Mouse (Mus musculus): Measurements from ENCODE around the gene Tut4. TPM values are rescaled to one million over a fixed set of nuclear protein-coding genes. Genes with fewer than 3 reads are reported as not detected.

The Tut4 gene
- polyA plus RNA-seq, 1 experiment, result 5.2 TPM

GRCm38 (mm10) chr4:108431561-108431936 is 27.7 kb upstream of the Tut4 start:
- Histone ChIP-seq H3K79me2 (ENCODE audit: control insufficient read depth, insufficient read depth) (no peaks in the 10 kb centered on the region), H3K79me3 (ENCODE audit: low read depth) (no peaks in the 10 kb centered on the region), H3K36me3 (ENCODE audit: control insufficient read depth, insufficient read depth) (no peaks in the 10 kb centered on the region), H3K4me3 (ENCODE audit: insufficient read depth, poor library complexity, severe bottlenecking) (no peak overlapping the region), H3ac (ENCODE audit: control insufficient read depth, insufficient read length, low read depth) (no peak overlapping the region), H3K27me3 (ENCODE audit: control insufficient read depth, insufficient read depth, insufficient read length) (peaks cover 10% of the 10 kb centered on the region)
- TF ChIP-seq CEBPB (IDR thresholded peaks at IDR 0.05; ENCODE audit: low read depth) (no peak), FOSL1 (IDR thresholded peaks at IDR 0.05; ENCODE audit: insufficient read depth, low read length, poor library complexity, severe bottlenecking) (no peak), CTCF (IDR thresholded peaks at IDR 0.05; ENCODE audit: control insufficient read depth, insufficient read depth, insufficient read length) (no peak), USF1 (IDR thresholded peaks at IDR 0.05; ENCODE audit: low read depth) (no peak), MAX (IDR thresholded peaks at IDR 0.05) (no peak), MYOD1 (IDR thresholded peaks at IDR 0.05; ENCODE audit: control insufficient read depth, insufficient read length, low read depth) (no peak), MYOG (IDR thresholded peaks at IDR 0.05; ENCODE audit: control insufficient read depth, extremely low read depth, insufficient read length) (no peak)

- TF ChIP-seq MYOD1 (IDR thresholded peaks at IDR 0.05; ENCODE audit: control insufficient read depth, insufficient read length, low read depth) (no peak), USF1 (IDR thresholded peaks at IDR 0.05; ENCODE audit: low read depth) (no peak), CTCF (IDR thresholded peaks at IDR 0.05; ENCODE audit: control insufficient read depth, insufficient read depth, insufficient read length) (no peak), FOSL1 (IDR thresholded peaks at IDR 0.05; ENCODE audit: insufficient read depth, low read length, poor library complexity, severe bottlenecking) (no peak), MYOG (IDR thresholded peaks at IDR 0.05; ENCODE audit: control insufficient read depth, extremely low read depth, insufficient read length) (no peak), CEBPB (IDR thresholded peaks at IDR 0.05; ENCODE audit: low read depth) (no peak), MAX (IDR thresholded peaks at IDR 0.05) (no peak)
- Histone ChIP-seq H3K4me3 (ENCODE audit: insufficient read depth, poor library complexity, severe bottlenecking) (no peak overlapping the region), H3ac (ENCODE audit: control insufficient read depth, insufficient read length, low read depth) (no peak overlapping the region), H3K79me2 (ENCODE audit: control insufficient read depth, insufficient read depth) (no peaks in the 10 kb centered on the region), H3K79me3 (ENCODE audit: low read depth) (no peaks in the 10 kb centered on the region), H3K27me3 (ENCODE audit: control insufficient read depth, insufficient read depth, insufficient read length) (peaks cover 10% of the 10 kb centered on the region), H3K36me3 (ENCODE audit: control insufficient read depth, insufficient read depth) (no peaks in the 10 kb centered on the region)
Observed at GRCm38 (mm10) chr4:108433341-108433740, 25.9 kb upstream of the Tut4 start.

GRCm38 (mm10) chr4:108434221-108434620 is 25.0 kb upstream of the Tut4 start:
- no peak for TF ChIP-seq FOSL1 (IDR thresholded peaks at IDR 0.05; ENCODE audit: insufficient read depth, low read length, poor library complexity, severe bottlenecking)
- H3K79me2 ChIP-seq (ENCODE audit: control insufficient read depth, insufficient read depth), result no peaks in the 10 kb centered on the region
- H3ac ChIP-seq (ENCODE audit: control insufficient read depth, insufficient read length, low read depth), result no peak overlapping the region
- peaks cover 10% of the 10 kb centered on the region for H3K27me3 ChIP-seq (ENCODE audit: control insufficient read depth, insufficient read depth, insufficient read length)
- no peak overlapping the region for H3K4me3 ChIP-seq (ENCODE audit: insufficient read depth, poor library complexity, severe bottlenecking)
- H3K79me3 ChIP-seq (ENCODE audit: low read depth), result no peaks in the 10 kb centered on the region
- H3K36me3 ChIP-seq (ENCODE audit: control insufficient read depth, insufficient read depth), result no peaks in the 10 kb centered on the region

GRCm38 (mm10) chr4:108434781-108435180 is 24.4 kb upstream of the Tut4 start:
- peaks cover 10% of the 10 kb centered on the region for H3K27me3 ChIP-seq (ENCODE audit: control insufficient read depth, insufficient read depth, insufficient read length)
- no peak overlapping the region for H3K4me3 ChIP-seq (ENCODE audit: insufficient read depth, poor library complexity, severe bottlenecking)
- no peaks in the 10 kb centered on the region for H3K79me3 ChIP-seq (ENCODE audit: low read depth)
- TF ChIP-seq MYOG (IDR thresholded peaks at IDR 0.05; ENCODE audit: control insufficient read depth, extremely low read depth, insufficient read length), result no peak
- no peak for TF ChIP-seq FOSL1 (IDR thresholded peaks at IDR 0.05; ENCODE audit: insufficient read depth, low read length, poor library complexity, severe bottlenecking)
- TF ChIP-seq MAX (IDR thresholded peaks at IDR 0.05), result no peak
- no peak for TF ChIP-seq CTCF (IDR thresholded peaks at IDR 0.05; ENCODE audit: control insufficient read depth, insufficient read depth, insufficient read length)
- no peak for TF ChIP-seq MYOD1 (IDR thresholded peaks at IDR 0.05; ENCODE audit: control insufficient read depth, insufficient read length, low read depth)
- no peak for TF ChIP-seq USF1 (IDR thresholded peaks at IDR 0.05; ENCODE audit: low read depth)
- no peak for TF ChIP-seq CEBPB (IDR thresholded peaks at IDR 0.05; ENCODE audit: low read depth)
- H3K79me2 ChIP-seq (ENCODE audit: control insufficient read depth, insufficient read depth), result no peaks in the 10 kb centered on the region
- no peaks in the 10 kb centered on the region for H3K36me3 ChIP-seq (ENCODE audit: control insufficient read depth, insufficient read depth)
- no peak overlapping the region for H3ac ChIP-seq (ENCODE audit: control insufficient read depth, insufficient read length, low read depth)

- Histone ChIP-seq H3K4me3 (ENCODE audit: insufficient read depth, poor library complexity, severe bottlenecking) (no peak overlapping the region), H3K79me3 (ENCODE audit: low read depth) (no peaks in the 10 kb centered on the region), H3ac (ENCODE audit: control insufficient read depth, insufficient read length, low read depth) (no peak overlapping the region), H3K36me3 (ENCODE audit: control insufficient read depth, insufficient read depth) (no peaks in the 10 kb centered on the region), H3K27me3 (ENCODE audit: control insufficient read depth, insufficient read depth, insufficient read length) (peaks cover 10% of the 10 kb centered on the region), H3K79me2 (ENCODE audit: control insufficient read depth, insufficient read depth) (no peaks in the 10 kb centered on the region)
- TF ChIP-seq MYOD1 (IDR thresholded peaks at IDR 0.05; ENCODE audit: control insufficient read depth, insufficient read length, low read depth) (no peak), MYOG (IDR thresholded peaks at IDR 0.05; ENCODE audit: control insufficient read depth, extremely low read depth, insufficient read length) (no peak), CEBPB (IDR thresholded peaks at IDR 0.05; ENCODE audit: low read depth) (no peak), FOSL1 (IDR thresholded peaks at IDR 0.05; ENCODE audit: insufficient read depth, low read length, poor library complexity, severe bottlenecking) (no peak), MAX (IDR thresholded peaks at IDR 0.05) (no peak), CTCF (IDR thresholded peaks at IDR 0.05; ENCODE audit: control insufficient read depth, insufficient read depth, insufficient read length) (no peak), USF1 (IDR thresholded peaks at IDR 0.05; ENCODE audit: low read depth) (no peak)
Observed at GRCm38 (mm10) chr4:108435646-108436045, 23.6 kb upstream of the Tut4 start.

GRCm38 (mm10) chr4:108436225-108436624 is 23.0 kb upstream of the Tut4 start:
- H3K4me3 ChIP-seq (ENCODE audit: insufficient read depth, poor library complexity, severe bottlenecking), result no peak overlapping the region
- H3K79me2 ChIP-seq (ENCODE audit: control insufficient read depth, insufficient read depth), result no peaks in the 10 kb centered on the region
- peaks cover 10% of the 10 kb centered on the region for H3K27me3 ChIP-seq (ENCODE audit: control insufficient read depth, insufficient read depth, insufficient read length)
- H3K36me3 ChIP-seq (ENCODE audit: control insufficient read depth, insufficient read depth), result no peaks in the 10 kb centered on the region
- TF ChIP-seq MYOD1 (IDR thresholded peaks at IDR 0.05; ENCODE audit: control insufficient read depth, insufficient read length, low read depth) (no peak), USF1 (IDR thresholded peaks at IDR 0.05; ENCODE audit: low read depth) (no peak), MYOG (IDR thresholded peaks at IDR 0.05; ENCODE audit: control insufficient read depth, extremely low read depth, insufficient read length) (no peak), CEBPB (IDR thresholded peaks at IDR 0.05; ENCODE audit: low read depth) (no peak), MAX (IDR thresholded peaks at IDR 0.05) (no peak), CTCF (IDR thresholded peaks at IDR 0.05; ENCODE audit: control insufficient read depth, insufficient read depth, insufficient read length) (no peak), FOSL1 (IDR thresholded peaks at IDR 0.05; ENCODE audit: insufficient read depth, low read length, poor library complexity, severe bottlenecking) (no peak)
- no peak overlapping the region for H3ac ChIP-seq (ENCODE audit: control insufficient read depth, insufficient read length, low read depth)
- H3K79me3 ChIP-seq (ENCODE audit: low read depth), result no peaks in the 10 kb centered on the region
